Mouse (Mus musculus) limb, embryonic 14.5 days (tissue): Measurements from ENCODE around the gene Prdm2. TPM values are rescaled to one million over a fixed set of nuclear protein-coding genes. Genes with fewer than 3 reads are reported as not detected.

ENCODE experiments used
- ATAC-seq: fragments of 200-750 bp; cut with Nextera tagmentation; 2 replicates; pipeline ENCODE4 v1.8.0; 2017; ENCODE audit warnings: low read depth, moderate number of reproducible peaks, moderate TSS enrichment; ENCODE audit not compliant: low FRiP score
- DNase-seq: peaks from one replicate; pipeline ENCODE4 v3.0.0-alpha.2; 2015; ENCODE audit warnings: low spot score
- H3K27ac ChIP-seq: fragments of 300-500 bp; sonication (generic); replicated peaks from 2 replicates; pipeline ENCODE4 v1.5.1; 2014; ENCODE audit warnings: low read depth, mild to moderate bottlenecking, low read length, moderate library complexity, mixed read lengths
- H3K27me3 ChIP-seq: fragments of 300-500 bp; sonication (generic); 2 replicates; pipeline ENCODE4 v1.6.1; 2014; ENCODE audit warnings: low read length, mixed read lengths; ENCODE audit not compliant: control insufficient read depth, insufficient read depth
- H3K36me3 ChIP-seq: fragments of 300-500 bp; sonication (generic); 2 replicates; pipeline ENCODE4 v1.6.1; 2014; ENCODE audit warnings: mild to moderate bottlenecking, low read length, moderate library complexity, mixed read lengths; ENCODE audit not compliant: control insufficient read depth, insufficient read depth
- H3K4me1 ChIP-seq: fragments of 300-500 bp; sonication (generic); 2 replicates; pipeline ENCODE4 v1.6.1; 2014; ENCODE audit warnings: antibody characterized with exemption, low read length, mixed read lengths; ENCODE audit not compliant: control insufficient read depth, insufficient read depth
- H3K4me2 ChIP-seq: fragments of 300-500 bp; sonication (generic); replicated peaks from 2 replicates; pipeline ENCODE4 v1.6.1; 2014; ENCODE audit warnings: low read depth, mild to moderate bottlenecking, low read length, moderate library complexity; ENCODE audit not compliant: severe bottlenecking
- H3K4me3 ChIP-seq: fragments of 300-500 bp; sonication (generic); replicated peaks from 2 replicates; pipeline ENCODE4 v1.5.1; 2014; ENCODE audit warnings: low read length
- H3K9ac ChIP-seq: fragments of 300-500 bp; sonication (generic); 2 replicates; pipeline ENCODE4 v1.6.1; 2014; ENCODE audit warnings: mild to moderate bottlenecking, low read depth, low read length, moderate library complexity; ENCODE audit not compliant: severe bottlenecking
- H3K9me3 ChIP-seq: fragments of 300-500 bp; sonication (generic); 2 replicates; pipeline ENCODE4 v1.6.1; 2016; ENCODE audit warnings: low read length; ENCODE audit not compliant: control insufficient read depth
- POLR2A ChIP-seq: fragments of 200-500 bp; IDR thresholded peaks from 2 replicates; pipeline ENCODE4 v1.8.0; 2012; ENCODE audit warnings: inconsistent platforms, mild to moderate bottlenecking, moderate library complexity, borderline replicate concordance; ENCODE audit not compliant: insufficient read depth, insufficient read length; ENCODE audit errors: extremely low read depth
- WGBS: fragments of 180-500 bp; shearing (Covaris S2); extraction: QIAGEN DNeasy Blood & Tissue Kit; methylation state at CpG from one replicate; pipeline ENCODE4 v1.1.7; 2014; 5-methylcytosine and 5-hydroxymethylcytosine counted together
- polyA plus RNA-seq, 2 experiments: library from polyadenylated mRNA; depleted of rRNA in 1 of 2; stranded (reverse) in 1 of 2; unstranded in 1 of 2; fragments of >200 nt; fragmentation: Nextera tagmentation in 1 of 2; extraction: Ambion mirVana in 1 of 2; gene quantifications; 2 replicates each; pipeline versions ENCODE4 v1.2.1 to v1.2.3; 2012 to 2014

The Prdm2 gene
- polyA plus RNA-seq, 2 experiments, result 14.2 to 26.2 TPM

- Histone ChIP-seq H3K9me3 (no peaks in the 10 kb centered on the region), H3K4me1 (no peaks in the 10 kb centered on the region), H3K36me3 (peaks cover 69% of the 10 kb centered on the region), H3K4me3 (no peak overlapping the region), H3K4me2 (no peak overlapping the region), H3K27ac (no peak overlapping the region), H3K9ac (no peak overlapping the region), H3K27me3 (no peaks in the 10 kb centered on the region)
- WGBS, result 90% methylated on average over 5 of the region's 5 CpGs
- no peak for TF ChIP-seq POLR2A
- ATAC-seq (no peak), DNase-seq (no peak)
Measured at GRCm38 (mm10) chr4:143127171-143127570, 85.6 kb downstream of the Prdm2 start.

- TF ChIP-seq POLR2A, result no peak
- no peaks in the 10 kb centered on the region for H3K4me1 ChIP-seq
- no peak overlapping the region for H3K9ac ChIP-seq
- 95% methylated on average over 14 of the region's 14 CpGs for WGBS
- no peak overlapping the region for H3K4me2 ChIP-seq
- H3K9me3 ChIP-seq, result no peaks in the 10 kb centered on the region
- ATAC-seq (no peak), DNase-seq (no peak)
- H3K27ac ChIP-seq, result no peak overlapping the region
- no peaks in the 10 kb centered on the region for H3K27me3 ChIP-seq
- H3K36me3 ChIP-seq, result peaks cover 62% of the 10 kb centered on the region
- no peak overlapping the region for H3K4me3 ChIP-seq
Measured at GRCm38 (mm10) chr4:143126476-143126875, 86.3 kb downstream of the Prdm2 start.

- Histone ChIP-seq H3K4me3 (no peak overlapping the region), H3K27me3 (no peaks in the 10 kb centered on the region), H3K4me1 (no peaks in the 10 kb centered on the region), H3K4me2 (no peak overlapping the region), H3K36me3 (peaks cover 50% of the 10 kb centered on the region), H3K27ac (no peak overlapping the region), H3K9ac (no peak overlapping the region), H3K9me3 (no peaks in the 10 kb centered on the region)
- no peak for DNase-seq
- no peak for TF ChIP-seq POLR2A
- 85% methylated on average over 6 of the region's 6 CpGs for WGBS
- ATAC-seq, result no peak
Measured at GRCm38 (mm10) chr4:143125290-143125689, 87.5 kb downstream of the Prdm2 start.

GRCm38 (mm10) chr4:143123043-143123442, 89.8 kb downstream of the Prdm2 start:
- no peak for ATAC-seq
- H3K36me3 ChIP-seq, result peaks cover 33% of the 10 kb centered on the region
- no peak for DNase-seq

GRCm38 (mm10) chr4:143121174-143121573, 91.6 kb downstream of the Prdm2 start:
- Histone ChIP-seq H3K4me2 (no peak overlapping the region), H3K4me3 (no peak overlapping the region), H3K27me3 (no peaks in the 10 kb centered on the region), H3K36me3 (peaks cover 18% of the 10 kb centered on the region), H3K9ac (no peak overlapping the region), H3K27ac (no peak overlapping the region), H3K9me3 (no peaks in the 10 kb centered on the region), H3K4me1 (no peaks in the 10 kb centered on the region)
- 83% methylated on average over 3 of the region's 3 CpGs for WGBS
- no peak for TF ChIP-seq POLR2A
- no peak for ATAC-seq
- no peak for DNase-seq

More at GRCm38 (mm10) chr4:143123043-143123442, 89.8 kb downstream of the Prdm2 start:
- H3K4me3 ChIP-seq, result no peak overlapping the region
- H3K27me3 ChIP-seq, result no peaks in the 10 kb centered on the region
- WGBS, result 89% methylated on average over 10 of the region's 10 CpGs
- no peaks in the 10 kb centered on the region for H3K9me3 ChIP-seq
- H3K27ac ChIP-seq, result no peak overlapping the region
- H3K4me1 ChIP-seq, result no peaks in the 10 kb centered on the region
- no peak for TF ChIP-seq POLR2A
- H3K4me2 ChIP-seq, result no peak overlapping the region
- no peak overlapping the region for H3K9ac ChIP-seq

GRCm38 (mm10) chr4:143120008-143120407, 92.8 kb downstream of the Prdm2 start:
- no peaks in the 10 kb centered on the region for H3K27me3 ChIP-seq
- no peaks in the 10 kb centered on the region for H3K9me3 ChIP-seq
- WGBS, result 88% methylated on average over 8 of the region's 8 CpGs
- no peak overlapping the region for H3K4me3 ChIP-seq
- no peak overlapping the region for H3K27ac ChIP-seq
- H3K4me1 ChIP-seq, result no peaks in the 10 kb centered on the region
- peaks cover 8% of the 10 kb centered on the region for H3K36me3 ChIP-seq
- no peak for TF ChIP-seq POLR2A
- DNase-seq (no peak), ATAC-seq (no peak)
- H3K4me2 ChIP-seq, result no peak overlapping the region
- no peak overlapping the region for H3K9ac ChIP-seq
